Mouse (Mus musculus) midbrain, embryonic 15.5 days (tissue): Measurements from ENCODE around the gene Aipl1. TPM values are rescaled to one million over a fixed set of nuclear protein-coding genes. Genes with fewer than 3 reads are reported as not detected.
A peak's percentile ranks its signal among the peaks of the same experiment; 100 is the strongest.

Experiments used
- ATAC-seq: fragments of 200-750 bp; cut with Nextera tagmentation; replicated peaks from 2 replicates; pipeline ENCODE4 v1.8.0; 2017; ENCODE audit warnings: moderate TSS enrichment
- H3K27ac ChIP-seq: fragments of 300-500 bp; sonication (generic); 2 replicates; pipeline ENCODE4 v1.5.1; 2015; ENCODE audit warnings: mild to moderate bottlenecking, inconsistent platforms
- H3K27me3 ChIP-seq: fragments of 300-500 bp; sonication (generic); replicated peaks from 2 replicates; pipeline ENCODE4 v1.6.1; 2015; ENCODE audit warnings: inconsistent platforms
- H3K36me3 ChIP-seq: fragments of 300-500 bp; sonication (generic); replicated peaks from 2 replicates; pipeline ENCODE4 v1.6.1; 2015; ENCODE audit warnings: inconsistent platforms
- H3K4me1 ChIP-seq: fragments of 300-500 bp; sonication (generic); 2 replicates; pipeline ENCODE4 v1.6.1; 2015; ENCODE audit warnings: inconsistent platforms
- H3K4me2 ChIP-seq: fragments of 300-500 bp; sonication (generic); 2 replicates; pipeline ENCODE4 v1.6.1; 2015; ENCODE audit warnings: inconsistent platforms, mild to moderate bottlenecking, moderate library complexity
- H3K4me3 ChIP-seq: fragments of 300-500 bp; sonication (generic); 2 replicates; pipeline ENCODE4 v1.5.1; 2015; ENCODE audit warnings: mild to moderate bottlenecking, inconsistent platforms
- H3K9ac ChIP-seq: fragments of 300-500 bp; sonication (generic); 2 replicates; pipeline ENCODE4 v1.6.1; 2015; ENCODE audit warnings: mild to moderate bottlenecking, inconsistent platforms
- H3K9me3 ChIP-seq: fragments of 300-500 bp; sonication (generic); 2 replicates; pipeline ENCODE4 v1.6.1; 2016; ENCODE audit warnings: inconsistent platforms
- WGBS: fragments of 180-500 bp; shearing (Covaris S2); methylation state at CpG from one replicate; pipeline ENCODE4 v1.1.7; 2015; ENCODE audit warnings: mixed read lengths; 5-methylcytosine and 5-hydroxymethylcytosine counted together
- polyA plus RNA-seq: library from polyadenylated mRNA; unstranded; fragments of >200 nt; fragmentation: Nextera tagmentation; extraction: Ambion mirVana; gene quantifications from 2 replicates; pipeline ENCODE4 v1.2.1, GENCODE M21; 2015

The Aipl1 gene
- polyA plus RNA-seq, 1 experiment from 2014 or later: 0.45 TPM

GRCm38 (mm10) chr11:71985101-71985711 is 52.1 kb downstream of the Aipl1 start:
- Histone ChIP-seq H3K4me1 (peaks cover 21% of the 10 kb centered on the region), H3K4me2 (no peak overlapping the region), H3K27me3 (no peaks in the 10 kb centered on the region), H3K9me3 (no peaks in the 10 kb centered on the region), H3K27ac (0 out of 2 replicates have a peak overlapping the region, but pooled peaks have one; percentile 21), H3K4me3 (no peak overlapping the region), H3K36me3 (no peaks in the 10 kb centered on the region), H3K9ac (no peak overlapping the region)
- WGBS: 30% methylated on average over 4 of the region's 4 CpGs
- no peak for ATAC-seq

DNA sequence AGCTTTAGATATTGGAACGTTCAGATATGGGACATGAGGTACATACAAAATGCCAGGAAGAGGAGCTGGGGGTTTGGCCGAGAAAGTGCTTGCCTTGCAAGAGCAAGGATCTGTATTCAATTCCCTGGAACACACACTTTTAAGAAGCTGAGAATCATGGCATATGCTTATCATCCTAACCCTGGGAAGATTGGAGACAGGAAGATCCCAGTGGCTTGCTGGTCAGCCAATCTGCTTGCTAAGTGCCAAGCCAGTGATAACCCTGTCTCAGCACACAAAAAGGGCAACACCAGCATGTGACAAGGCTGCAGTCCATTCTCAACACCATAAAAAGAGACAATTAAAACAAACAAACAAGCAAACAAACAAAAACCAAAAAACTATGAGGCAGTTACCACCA is 53.2 kb downstream of the Aipl1 start:
- no peaks in the 10 kb centered on the region for H3K27me3 ChIP-seq
- 79% methylated on average over 2 of the region's 2 CpGs for WGBS
- no peak overlapping the region for H3K9ac ChIP-seq
- no peak overlapping the region for H3K4me3 ChIP-seq
- ATAC-seq: no peak
- no peaks in the 10 kb centered on the region for H3K9me3 ChIP-seq
- no peak overlapping the region for H3K27ac ChIP-seq
- H3K4me2 ChIP-seq: no peak overlapping the region
- H3K4me1 ChIP-seq: peaks cover 21% of the 10 kb centered on the region
- H3K36me3 ChIP-seq: no peaks in the 10 kb centered on the region

Other genes with a start within 250 kb of the Aipl1 start
- gene Pimreg, start 4.5 kb upstream of the Aipl1 start, polyA plus RNA-seq: 28.3 and 31.9 TPM in 2 replicates
- gene Pitpnm3, start 98.3 kb upstream of the Aipl1 start, polyA plus RNA-seq: 4.8 and 5.3 TPM in 2 replicates
- gene Gm43951, start 169.3 kb upstream of the Aipl1 start, polyA plus RNA-seq: 1.8 and 1.9 TPM in 2 replicates
- 24.0 and 26.0 TPM in 2 replicates for gene 4933427D14Rik, start 169.9 kb upstream of the Aipl1 start, polyA plus RNA-seq
- gene Txndc17, start 170.0 kb upstream of the Aipl1 start, polyA plus RNA-seq: 141 and 145 TPM in 2 replicates
- gene Med31, start 178.1 kb upstream of the Aipl1 start, polyA plus RNA-seq: 53.5 and 57.1 TPM in 2 replicates
- gene Slc13a5, start 229.7 kb upstream of the Aipl1 start, polyA plus RNA-seq: 1.4 and 2.8 TPM in 2 replicates